Mouse (Mus musculus): Measurements from ENCODE around the gene Minpp1. TPM values are rescaled to one million over a fixed set of nuclear protein-coding genes. Genes with fewer than 3 reads are reported as not detected.

The Minpp1 gene
- polyA plus RNA-seq, 1 experiment from 2014 or later, result 99.9 TPM

- Histone ChIP-seq H3K36me3 (no peaks in the 10 kb centered on the region), H3K27me3 (no peaks in the 10 kb centered on the region), H3K27ac (no peak overlapping the region), H3K4me1 (replicated peaks) (0 out of 2 replicates have a peak, but pooled peaks cover 3% of the 10 kb centered on the region), H3K9me3 (replicated peaks) (no peaks in the 10 kb centered on the region), H3K9ac (no peak overlapping the region), H3K4me3 (replicated peaks) (no peak overlapping the region), H3K4me2 (no peak overlapping the region)
- no peak for ATAC-seq (ENCODE audit: low read depth)
- no peak for DNase-seq
- WGBS (ENCODE audit: insufficient replicate concordance), result 49% methylated on average over 3 of the region's 3 CpGs
Observed at GRCm38 (mm10) chr19:32551442-32551841, 65.9 kb downstream of the Minpp1 start.

DNA sequence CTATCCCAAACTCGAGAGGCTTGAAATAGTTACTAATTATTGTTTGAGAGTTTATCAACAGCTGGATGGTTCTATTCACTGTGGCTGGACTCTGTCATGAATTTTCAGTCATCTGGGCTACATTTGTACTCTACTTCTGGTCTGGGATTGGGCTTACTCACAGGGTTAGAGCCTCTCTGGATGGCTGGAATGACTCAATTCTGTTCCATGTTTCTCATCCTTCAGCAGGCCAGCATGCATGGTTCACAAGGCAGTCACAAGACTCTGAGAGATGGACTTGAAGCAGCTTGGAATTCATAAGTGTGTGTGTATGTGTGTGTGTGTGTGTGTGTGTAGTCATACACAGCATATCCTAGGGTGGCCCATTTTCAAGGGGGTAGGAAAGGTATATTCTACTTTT is 66.5 kb downstream of the Minpp1 start:
- ATAC-seq (ENCODE audit: low read depth), result no peak
- no peaks in the 10 kb centered on the region for H3K27me3 ChIP-seq
- H3K27ac ChIP-seq, result no peak overlapping the region
- no peak overlapping the region for H3K4me3 ChIP-seq (replicated peaks)
- no peaks in the 10 kb centered on the region for H3K36me3 ChIP-seq
- H3K9me3 ChIP-seq (replicated peaks), result no peaks in the 10 kb centered on the region
- no peak overlapping the region for H3K4me2 ChIP-seq
- H3K9ac ChIP-seq, result no peak overlapping the region
- WGBS (ENCODE audit: insufficient replicate concordance), result 36% methylated on average over 1 of the region's 1 CpGs
- DNase-seq, result no peak
- H3K4me1 ChIP-seq (replicated peaks), result 0 out of 2 replicates have a peak, but pooled peaks cover 3% of the 10 kb centered on the region

DNA sequence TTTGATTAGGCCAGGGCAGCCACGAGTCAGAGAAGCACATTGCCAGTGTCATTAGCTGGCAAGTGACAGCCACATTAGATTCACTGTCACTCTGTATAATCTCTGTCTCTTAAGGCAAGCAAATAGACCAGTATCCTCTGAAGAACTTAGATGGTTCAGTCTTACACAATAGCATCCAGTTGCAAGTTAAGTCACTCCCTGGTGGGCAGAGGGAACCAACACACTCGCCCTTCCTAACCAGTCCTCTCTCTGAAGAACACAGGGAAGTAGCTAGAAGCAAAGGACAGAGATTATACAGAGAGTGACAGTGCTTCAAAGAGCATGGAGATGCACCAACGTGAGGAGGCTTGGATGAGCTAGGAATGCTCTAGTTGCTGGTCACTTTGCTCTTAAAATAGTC is 67.7 kb downstream of the Minpp1 start:
- Histone ChIP-seq H3K9me3 (replicated peaks) (no peaks in the 10 kb centered on the region), H3K9ac (no peak overlapping the region), H3K4me1 (replicated peaks) (0 out of 2 replicates have a peak, but pooled peaks cover 3% of the 10 kb centered on the region), H3K27me3 (no peaks in the 10 kb centered on the region), H3K27ac (no peak overlapping the region), H3K4me3 (replicated peaks) (no peak overlapping the region), H3K4me2 (no peak overlapping the region), H3K36me3 (no peaks in the 10 kb centered on the region)
- WGBS (ENCODE audit: insufficient replicate concordance), result 40% methylated on average over 3 of the region's 3 CpGs
- DNase-seq (no peak), ATAC-seq (ENCODE audit: low read depth) (no peak)

DNA sequence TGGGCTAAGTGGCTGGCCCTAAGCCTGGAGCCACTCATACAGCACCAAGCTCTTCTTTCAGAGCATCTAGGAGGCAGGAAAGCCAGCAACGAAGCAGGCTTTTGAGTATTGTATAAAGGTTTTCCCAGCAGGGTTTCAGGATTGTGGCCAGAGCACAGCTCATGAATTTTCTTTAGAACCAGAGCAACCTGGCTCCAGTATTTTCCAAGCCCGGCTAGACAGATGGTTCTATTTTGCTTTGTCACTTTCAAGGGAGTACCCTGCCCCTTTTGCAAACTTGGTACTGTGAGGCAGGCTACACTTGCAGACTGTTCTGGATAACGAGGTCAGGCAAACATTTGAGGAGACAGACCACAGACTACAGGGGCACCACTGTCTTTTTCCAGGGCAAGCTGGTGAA is 69.7 kb downstream of the Minpp1 start:
- no peak overlapping the region for H3K4me2 ChIP-seq
- no peaks in the 10 kb centered on the region for H3K9me3 ChIP-seq (replicated peaks)
- DNase-seq (no peak), ATAC-seq (ENCODE audit: low read depth) (no peak)
- H3K4me1 ChIP-seq (replicated peaks), result 0 out of 2 replicates have a peak, but pooled peaks cover 1% of the 10 kb centered on the region
- H3K36me3 ChIP-seq, result no peaks in the 10 kb centered on the region
- no peak overlapping the region for H3K27ac ChIP-seq
- H3K9ac ChIP-seq, result no peak overlapping the region
- H3K4me3 ChIP-seq (replicated peaks), result no peak overlapping the region
- H3K27me3 ChIP-seq, result no peaks in the 10 kb centered on the region
- 40% methylated on average over 3 of the region's 3 CpGs for WGBS (ENCODE audit: insufficient replicate concordance)

Other genes starting within 250 kb of the Minpp1 start
- 23.4 and 28.0 TPM in 2 replicates for gene Sgms1, start 96.1 kb upstream of the Minpp1 start, polyA plus RNA-seq (2015; fragmentation: Nextera tagmentation; extraction: Ambion mirVana)
- gene Rpl9-ps6, start 19.2 kb upstream of the Minpp1 start, polyA plus RNA-seq (2015; fragmentation: Nextera tagmentation; extraction: Ambion mirVana), result 99.8 and 126 TPM in 2 replicates
- 2.1 and 3.2 TPM in 2 replicates for gene Papss2, start 110.0 kb downstream of the Minpp1 start, polyA plus RNA-seq (2015; fragmentation: Nextera tagmentation; extraction: Ambion mirVana)